Mouse (Mus musculus): ENCODE measurements around the gene Cdk19. TPM values are rescaled to one million over a fixed set of nuclear protein-coding genes. Genes with fewer than 3 reads are reported as not detected.
A peak's percentile ranks its signal among the peaks of the same experiment; 100 is the strongest.
"Not testable (repeated sequence)": the region's sequence is repeated elsewhere in the genome, so short reads cannot be mapped to it uniquely, and the experiment has no call there.

Gene Cdk19
- total and polyA plus RNA-seq, 3 experiments: 5.8 to 12.7 (median 8.7) TPM

- DNase-seq: no peak
These were observed 46.8 kb downstream of the Cdk19 start for GRCm38 (mm10) chr10:40386126-40386525.

- DNase-seq: no peak
These were observed 54.2 kb downstream of the Cdk19 start for GRCm38 (mm10) chr10:40393447-40394143.

GRCm38 (mm10) chr10:40398842-40399241, 59.5 kb downstream of the Cdk19 start:
- DNase-seq: no peak

GRCm38 (mm10) chr10:40399328-40399727, 60.0 kb downstream of the Cdk19 start:
- DNase-seq: no peak

- no peak for DNase-seq
These were observed 60.9 kb downstream of the Cdk19 start for GRCm38 (mm10) chr10:40400293-40400692.

- DNase-seq: no peak
These were observed 67.3 kb downstream of the Cdk19 start for GRCm38 (mm10) chr10:40406655-40407054.

GRCm38 (mm10) chr10:40409336-40409735, 70.0 kb downstream of the Cdk19 start:
- DNase-seq: no peak

- no peak for DNase-seq
These were observed 72.0 kb downstream of the Cdk19 start for GRCm38 (mm10) chr10:40411370-40411769.

GRCm38 (mm10) chr10:40416944-40417343, 77.6 kb downstream of the Cdk19 start:
- DNase-seq: peak; percentile 88

GRCm38 (mm10) chr10:40419841-40420240, 80.5 kb downstream of the Cdk19 start:
- DNase-seq: no peak

GRCm38 (mm10) chr10:40420703-40421102, 81.3 kb downstream of the Cdk19 start:
- peak; percentile 36 for DNase-seq

GRCm38 (mm10) chr10:40421724-40422123, 82.4 kb downstream of the Cdk19 start:
- no peak for DNase-seq

GRCm38 (mm10) chr10:40422696-40423095, 83.3 kb downstream of the Cdk19 start:
- DNase-seq: peak; percentile 62

- DNase-seq: not testable (repeated sequence)
These were observed 85.1 kb downstream of the Cdk19 start for GRCm38 (mm10) chr10:40424428-40424827.

- no peak for DNase-seq
These were observed 86.1 kb downstream of the Cdk19 start for GRCm38 (mm10) chr10:40425243-40426095.

- no peak for DNase-seq
These were observed 86.7 kb downstream of the Cdk19 start for GRCm38 (mm10) chr10:40426096-40426450.

- DNase-seq: no peak
These were observed 89.3 kb downstream of the Cdk19 start for GRCm38 (mm10) chr10:40428633-40429032.

- no peak for DNase-seq
These were observed 89.7 kb downstream of the Cdk19 start for GRCm38 (mm10) chr10:40429081-40429480.

- DNase-seq: no peak
These were observed 90.8 kb downstream of the Cdk19 start for GRCm38 (mm10) chr10:40430209-40430608.

- DNase-seq: no peak
These were observed 92.6 kb downstream of the Cdk19 start for GRCm38 (mm10) chr10:40431957-40432356.

GRCm38 (mm10) chr10:40432375-40432774, 93.0 kb downstream of the Cdk19 start:
- no peak for DNase-seq

GRCm38 (mm10) chr10:40435402-40435801, 96.0 kb downstream of the Cdk19 start:
- DNase-seq: no peak

GRCm38 (mm10) chr10:40437117-40437516, 97.8 kb downstream of the Cdk19 start:
- DNase-seq: no peak

Data from adrenal gland, adult 2 months (tissue).